Mouse (Mus musculus) heart, embryonic 13.5 days (tissue): ENCODE measurements around the gene Klhl36. TPM values are rescaled to one million over a fixed set of nuclear protein-coding genes. Genes with fewer than 3 reads are reported as not detected.
A peak's percentile ranks its signal among the peaks of the same experiment; 100 is the strongest.

ENCODE experiments used
- ATAC-seq: fragments of 200-750 bp; cut with Nextera tagmentation; 2 replicates; pipeline ENCODE4 v1.8.0; 2017; ENCODE audit warnings: moderate TSS enrichment; ENCODE audit not compliant: insufficient number of reproducible peaks, low FRiP score, low TSS enrichment; ENCODE audit errors: extremely low read depth
- H3K27ac ChIP-seq: fragments of 300-500 bp; sonication (generic); replicated peaks from 2 replicates; pipeline ENCODE4 v1.5.1; 2015; ENCODE audit warnings: moderate library complexity, mild to moderate bottlenecking, inconsistent platforms
- H3K27me3 ChIP-seq: fragments of 300-500 bp; sonication (generic); replicated peaks from 2 replicates; pipeline ENCODE4 v1.6.1; 2015; ENCODE audit warnings: mild to moderate bottlenecking, inconsistent platforms
- H3K36me3 ChIP-seq: fragments of 300-500 bp; sonication (generic); 2 replicates; pipeline ENCODE4 v1.6.1; 2015; ENCODE audit warnings: mild to moderate bottlenecking, inconsistent platforms
- H3K4me1 ChIP-seq: fragments of 300-500 bp; sonication (generic); 2 replicates; pipeline ENCODE4 v1.6.1; 2015; ENCODE audit warnings: inconsistent platforms
- H3K4me2 ChIP-seq: fragments of 300-500 bp; sonication (generic); 2 replicates; pipeline ENCODE4 v1.6.1; 2015; ENCODE audit warnings: inconsistent platforms, mild to moderate bottlenecking, moderate library complexity
- H3K4me3 ChIP-seq: fragments of 300-500 bp; sonication (generic); 2 replicates; pipeline ENCODE4 v1.5.1; 2015; ENCODE audit warnings: moderate library complexity, mild to moderate bottlenecking, inconsistent platforms
- H3K9ac ChIP-seq: fragments of 300-500 bp; sonication (generic); 2 replicates; pipeline ENCODE4 v1.6.1; 2015; ENCODE audit warnings: inconsistent platforms, mild to moderate bottlenecking, moderate library complexity
- H3K9me3 ChIP-seq: fragments of 300-500 bp; sonication (generic); 2 replicates; pipeline ENCODE4 v1.6.1; 2016; ENCODE audit warnings: inconsistent platforms
- WGBS: fragments of 180-500 bp; shearing (Covaris S2); methylation state at CpG from one replicate; pipeline ENCODE4 v1.1.7; 2015; ENCODE audit warnings: mixed read lengths; 5-methylcytosine and 5-hydroxymethylcytosine counted together
- polyA plus RNA-seq: library from polyadenylated mRNA; unstranded; fragments of >200 nt; fragmentation: Nextera tagmentation; extraction: Ambion mirVana; gene quantifications from 2 replicates; pipeline ENCODE4 v1.2.1, GENCODE M21; 2015

The Klhl36 gene
- polyA plus RNA-seq, 1 experiment from 2014 or later: 10.1 TPM

DNA sequence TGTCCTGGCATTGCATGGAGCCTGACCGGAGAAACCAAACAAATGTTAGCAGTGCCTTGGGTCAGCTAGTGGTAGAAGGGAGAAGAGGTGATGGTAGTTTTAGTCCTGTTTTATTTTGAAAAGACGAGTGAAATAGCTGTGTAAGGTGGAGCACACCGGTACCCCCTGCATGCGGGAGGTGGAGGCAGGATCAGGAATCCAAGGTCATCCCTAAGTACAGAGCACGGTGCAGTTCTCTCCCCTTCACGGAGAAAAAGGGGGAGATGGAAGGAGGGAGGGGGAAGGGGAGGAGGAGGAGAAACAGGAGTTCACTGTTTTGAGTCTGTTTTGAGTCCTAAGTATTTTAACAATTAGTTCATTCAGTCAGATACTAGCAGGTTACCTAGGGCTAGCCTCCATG is 50.6 kb downstream of the Klhl36 start:
- H3K4me3 ChIP-seq: peak overlapping the region; percentile 89
- ATAC-seq: no peak
- peak overlapping the region; percentile 95 for H3K4me2 ChIP-seq
- peak overlapping the region; percentile 96 for H3K9ac ChIP-seq
- H3K27me3 ChIP-seq: no peaks in the 10 kb centered on the region
- H3K27ac ChIP-seq: no peak overlapping the region
- no peaks in the 10 kb centered on the region for H3K9me3 ChIP-seq
- H3K36me3 ChIP-seq: no peaks in the 10 kb centered on the region
- 40% methylated on average over 6 of the region's 6 CpGs for WGBS
- H3K4me1 ChIP-seq: peaks cover 68% of the 10 kb centered on the region

DNA sequence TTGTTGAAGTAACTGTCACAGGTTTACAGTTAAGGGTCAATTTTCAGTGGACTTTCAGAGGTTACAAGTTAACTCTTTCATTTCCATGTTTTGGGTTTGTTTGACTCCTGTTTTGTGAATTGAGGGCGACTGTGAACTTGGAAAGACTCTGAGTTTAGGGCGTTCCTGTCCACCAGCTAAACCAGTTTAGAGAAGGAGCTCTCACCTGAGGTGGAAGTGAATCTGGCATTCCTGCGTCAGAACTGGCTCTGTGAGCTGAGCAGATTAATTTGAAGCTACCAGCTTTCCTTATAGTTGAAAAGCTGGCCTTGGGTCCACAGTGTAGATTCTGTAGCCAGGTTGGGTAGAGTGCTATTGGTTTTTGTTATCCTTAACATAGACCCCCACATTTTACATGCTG is 51.1 kb downstream of the Klhl36 start:
- Histone ChIP-seq H3K27ac (no peak overlapping the region), H3K27me3 (no peaks in the 10 kb centered on the region), H3K4me1 (peaks cover 73% of the 10 kb centered on the region), H3K4me3 (0 out of 2 replicates have a peak overlapping the region, but pooled peaks have one; percentile 89), H3K4me2 (peak overlapping the region; percentile 95), H3K9me3 (no peaks in the 10 kb centered on the region), H3K9ac (peak overlapping the region; percentile 96; the same call in 1 of the 2 replicates), H3K36me3 (no peaks in the 10 kb centered on the region)
- 74% methylated on average over 3 of the region's 3 CpGs for WGBS
- no peak for ATAC-seq

DNA sequence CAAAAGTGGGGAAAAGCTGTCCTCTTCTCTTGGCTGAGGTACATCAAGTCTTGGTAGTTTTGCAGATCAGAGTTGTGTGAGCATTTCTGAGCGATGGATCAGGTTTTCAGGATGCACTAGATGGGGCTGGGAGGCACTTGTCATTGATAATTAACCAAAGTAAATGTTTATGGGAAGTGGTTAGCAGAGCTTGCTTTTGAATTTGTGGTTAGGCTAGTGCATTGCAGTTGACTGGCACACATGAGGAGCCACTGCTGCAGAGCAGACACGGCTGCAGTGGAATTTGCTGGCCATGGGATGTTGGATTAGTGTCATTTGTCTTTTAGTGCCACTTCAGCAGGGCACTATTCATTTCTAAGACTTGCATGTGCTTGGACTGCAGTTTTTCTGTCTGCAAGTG is 52.1 kb downstream of the Klhl36 start:
- no peak overlapping the region for H3K4me3 ChIP-seq
- no peaks in the 10 kb centered on the region for H3K27me3 ChIP-seq
- WGBS: 53% methylated on average over 2 of the region's 2 CpGs
- ATAC-seq: no peak
- no peak overlapping the region for H3K27ac ChIP-seq
- peak overlapping the region; percentile 95; the same call in 1 of the 2 replicates for H3K4me2 ChIP-seq
- H3K36me3 ChIP-seq: peaks cover 7% of the 10 kb centered on the region
- H3K9ac ChIP-seq: no peak overlapping the region; the same call in 1 of the 2 replicates
- no peaks in the 10 kb centered on the region for H3K9me3 ChIP-seq
- H3K4me1 ChIP-seq: peaks cover 78% of the 10 kb centered on the region

DNA sequence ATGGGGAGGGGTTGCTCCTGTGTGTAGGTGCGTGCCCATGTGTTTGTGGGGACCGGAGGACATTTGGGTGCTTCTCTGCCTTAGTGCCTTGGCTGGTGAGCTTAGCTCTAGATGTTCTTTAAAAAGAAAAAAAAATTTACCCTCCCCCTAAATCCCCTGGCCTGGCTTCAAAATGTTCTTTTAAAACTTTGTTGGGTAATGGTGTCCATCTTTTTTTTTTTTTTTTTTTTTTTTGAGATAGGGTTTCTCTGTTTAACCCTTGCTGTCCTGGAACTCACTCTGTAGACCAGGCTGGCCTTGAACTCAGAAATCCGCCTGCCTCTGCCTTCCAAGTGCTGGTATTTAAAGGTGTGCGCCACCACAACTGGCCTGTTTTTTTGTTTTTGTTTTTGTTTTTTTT is 53.2 kb downstream of the Klhl36 start:
- WGBS: 82% methylated on average over 4 of the region's 4 CpGs
- Histone ChIP-seq H3K9me3 (no peaks in the 10 kb centered on the region), H3K27ac (no peak overlapping the region), H3K4me3 (no peak overlapping the region), H3K36me3 (peaks cover 10% of the 10 kb centered on the region), H3K4me2 (no peak overlapping the region), H3K27me3 (no peaks in the 10 kb centered on the region), H3K4me1 (peaks cover 74% of the 10 kb centered on the region), H3K9ac (no peak overlapping the region)
- no peak for ATAC-seq

DNA sequence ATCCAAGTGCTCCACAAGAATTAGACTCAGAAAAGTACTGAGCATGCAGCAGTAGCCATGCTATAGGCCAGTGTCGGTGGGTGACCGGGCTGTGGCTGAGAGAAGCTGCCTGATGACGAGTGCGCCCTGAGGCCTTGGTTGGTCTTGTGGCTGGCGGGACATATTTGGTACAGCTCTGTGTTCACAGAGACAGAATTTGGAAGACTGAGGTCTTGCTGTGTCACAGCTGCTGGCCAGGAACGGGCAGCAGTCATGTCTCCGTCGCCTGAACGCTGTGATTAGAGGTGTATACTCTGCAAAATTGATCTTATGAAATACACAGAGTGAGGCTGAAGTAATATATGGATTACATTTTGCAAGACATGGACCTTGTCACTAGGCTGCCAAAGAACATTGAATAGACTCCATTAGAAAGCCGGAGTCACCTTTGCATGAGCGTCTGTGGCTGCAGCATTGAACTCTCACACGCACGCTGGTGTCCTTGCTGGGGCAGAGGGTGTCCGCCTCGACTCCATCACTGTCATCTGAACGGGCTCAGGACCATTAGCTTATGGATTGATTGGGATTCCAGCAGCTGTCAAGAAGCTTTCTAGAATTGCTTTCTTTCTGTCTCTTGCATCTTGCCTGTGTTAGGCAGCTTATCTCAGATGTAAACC is 54.3 kb downstream of the Klhl36 start:
- peak overlapping the region; percentile 50; the same call in 1 of the 2 replicates for H3K9ac ChIP-seq
- H3K4me1 ChIP-seq: peaks cover 75% of the 10 kb centered on the region

DNA sequence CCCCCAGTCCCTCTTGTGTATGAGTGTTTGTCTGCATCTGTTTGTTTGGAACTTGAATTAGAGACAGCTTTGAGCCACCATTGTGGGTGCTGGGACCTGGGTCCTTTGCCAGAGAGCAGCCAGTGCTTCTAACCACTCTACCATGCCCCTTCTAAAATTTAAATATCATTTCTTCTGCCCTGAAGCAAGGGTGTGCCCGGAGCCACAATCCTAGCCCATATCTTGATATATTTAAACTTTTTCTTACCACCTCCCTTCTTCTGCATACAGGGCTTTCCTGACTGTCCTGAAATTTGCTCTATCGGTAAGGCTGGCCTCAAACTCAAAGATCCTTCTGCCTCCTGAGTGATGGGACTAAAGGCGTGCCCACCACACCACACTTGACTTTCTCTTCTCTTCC is 55.3 kb downstream of the Klhl36 start:
- peak overlapping the region; percentile 20; the same call in 1 of the 2 replicates for H3K9ac ChIP-seq
- WGBS: 61% methylated on average over 3 of the region's 3 CpGs
- H3K27me3 ChIP-seq: no peaks in the 10 kb centered on the region
- H3K4me1 ChIP-seq: peaks cover 73% of the 10 kb centered on the region
- H3K4me3 ChIP-seq: no peak overlapping the region
- ATAC-seq: no peak
- peak overlapping the region; percentile 45; the same call in 1 of the 2 replicates for H3K27ac ChIP-seq
- H3K4me2 ChIP-seq: peak overlapping the region; percentile 17; the same call in 1 of the 2 replicates
- no peaks in the 10 kb centered on the region for H3K9me3 ChIP-seq
- H3K36me3 ChIP-seq: peaks cover 10% of the 10 kb centered on the region

More for the DNA sequence above, 54.3 kb downstream of the Klhl36 start:
- ATAC-seq: no peak
- H3K4me2 ChIP-seq: peak overlapping the region; percentile 32
- no peak overlapping the region for H3K27ac ChIP-seq
- WGBS: 57% methylated on average over 16 of the region's 16 CpGs
- H3K9me3 ChIP-seq: no peaks in the 10 kb centered on the region
- no peaks in the 10 kb centered on the region for H3K27me3 ChIP-seq
- no peak overlapping the region for H3K4me3 ChIP-seq
- H3K36me3 ChIP-seq: peaks cover 10% of the 10 kb centered on the region

DNA sequence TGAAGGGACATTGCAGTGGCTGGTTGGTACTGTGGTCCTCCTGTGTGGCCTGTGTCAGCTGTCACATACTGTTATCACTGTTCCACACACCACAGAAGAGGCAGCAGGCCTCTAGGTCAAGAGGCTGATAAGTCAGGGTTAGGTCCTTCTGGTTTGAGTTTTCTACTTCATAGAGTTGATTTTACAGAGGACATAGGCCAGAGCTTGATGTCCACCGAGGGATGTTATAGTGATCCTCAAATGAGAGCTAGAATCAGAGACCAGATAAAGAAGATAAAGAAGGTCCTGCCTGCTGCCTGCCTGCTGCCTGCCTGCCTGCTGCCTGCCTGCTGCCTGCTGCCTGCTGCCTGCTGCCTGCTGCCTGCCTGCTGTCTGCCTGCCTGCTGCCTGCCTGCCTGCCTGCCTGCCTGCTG is 56.1 kb downstream of the Klhl36 start:
- H3K4me2 ChIP-seq: peak overlapping the region; percentile 17; the same call in 1 of the 2 replicates
- H3K9me3 ChIP-seq: no peaks in the 10 kb centered on the region
- no peak overlapping the region for H3K4me3 ChIP-seq
- peaks cover 10% of the 10 kb centered on the region for H3K36me3 ChIP-seq
- peaks cover 67% of the 10 kb centered on the region for H3K4me1 ChIP-seq
- H3K27me3 ChIP-seq: no peaks in the 10 kb centered on the region
- ATAC-seq: peak; percentile 74; the same call in 1 of the 2 replicates
- WGBS: 7% methylated on average over 1 of the region's 1 CpGs
- no peak overlapping the region for H3K9ac ChIP-seq
- peak overlapping the region; percentile 45 for H3K27ac ChIP-seq

DNA sequence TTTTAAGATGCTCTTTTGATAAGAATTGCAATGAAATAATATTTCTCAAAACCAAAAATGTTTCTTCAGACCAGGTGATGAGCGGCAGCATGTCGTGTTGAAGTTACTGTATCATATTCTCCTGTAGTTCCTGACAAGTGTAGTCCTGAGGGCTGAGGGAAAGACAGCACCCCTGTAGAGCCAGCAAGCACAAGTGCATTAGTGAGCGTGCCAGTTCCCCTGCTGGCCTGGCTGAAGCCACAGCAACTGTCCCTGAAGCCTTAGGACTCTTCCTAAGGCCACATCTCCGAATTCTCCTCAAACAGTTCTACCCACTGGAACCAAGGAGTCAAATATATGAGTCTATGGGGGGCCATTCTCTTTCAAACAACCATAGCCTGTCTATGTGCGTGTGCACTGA is 61.2 kb downstream of the Klhl36 start:
- peaks cover 13% of the 10 kb centered on the region for H3K36me3 ChIP-seq
- no peak overlapping the region for H3K4me3 ChIP-seq
- no peak overlapping the region for H3K4me2 ChIP-seq
- no peak overlapping the region for H3K27ac ChIP-seq
- H3K9ac ChIP-seq: no peak overlapping the region
- no peaks in the 10 kb centered on the region for H3K27me3 ChIP-seq
- H3K9me3 ChIP-seq: no peaks in the 10 kb centered on the region
- WGBS: 90% methylated on average over 5 of the region's 5 CpGs
- H3K4me1 ChIP-seq: peaks cover 64% of the 10 kb centered on the region
- ATAC-seq: no peak

DNA sequence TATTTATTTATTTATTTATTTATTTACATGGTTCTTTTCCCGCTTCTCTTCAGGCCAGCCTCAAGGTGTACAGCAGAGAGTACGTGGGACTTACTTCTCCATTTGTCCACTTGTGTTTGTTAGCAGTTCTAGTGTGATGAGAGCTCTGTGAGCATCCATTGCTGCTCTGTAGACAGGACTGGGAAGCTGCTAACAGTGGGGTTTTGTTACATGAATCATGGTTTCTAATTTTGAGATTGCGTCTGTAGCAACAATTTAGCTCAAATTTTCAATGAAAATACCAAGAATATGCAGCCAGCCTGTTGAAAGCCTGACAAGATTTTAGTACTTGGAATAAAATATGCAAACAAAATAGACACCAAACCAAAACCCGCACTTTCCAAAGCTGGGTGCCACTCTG is 63.4 kb downstream of the Klhl36 start:
- no peak overlapping the region for H3K9ac ChIP-seq
- WGBS: 86% methylated on average over 4 of the region's 4 CpGs
- ATAC-seq: no peak
- H3K27ac ChIP-seq: peak overlapping the region; percentile 54; the same call in 1 of the 2 replicates
- H3K4me1 ChIP-seq: peaks cover 73% of the 10 kb centered on the region
- no peaks in the 10 kb centered on the region for H3K27me3 ChIP-seq
- peaks cover 3% of the 10 kb centered on the region; the same call in 1 of the 2 replicates for H3K36me3 ChIP-seq
- no peaks in the 10 kb centered on the region for H3K9me3 ChIP-seq
- H3K4me2 ChIP-seq: no peak overlapping the region
- no peak overlapping the region for H3K4me3 ChIP-seq

DNA sequence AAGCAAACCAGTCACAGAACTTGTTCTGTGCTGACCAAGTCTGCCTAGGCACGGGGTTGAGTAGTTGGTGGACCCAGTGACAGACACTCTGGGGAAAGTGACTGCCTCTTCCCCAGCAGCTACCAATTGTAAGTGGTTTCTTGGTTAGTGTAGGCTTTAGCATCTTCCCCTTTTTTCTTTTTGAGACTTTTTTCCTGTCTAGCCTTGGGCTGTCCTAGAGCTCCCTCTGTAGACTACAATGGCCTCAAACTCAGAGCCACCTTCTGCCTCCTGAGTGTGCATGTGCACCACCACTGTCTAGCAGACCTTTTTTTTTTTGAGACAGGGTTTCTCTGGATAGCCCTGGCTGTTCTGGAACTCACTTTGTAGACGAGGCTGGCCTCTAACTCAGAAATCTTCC is 64.4 kb downstream of the Klhl36 start:
- ATAC-seq: no peak
- Histone ChIP-seq H3K4me1 (peaks cover 79% of the 10 kb centered on the region), H3K9ac (0 out of 2 replicates have a peak overlapping the region, but pooled peaks have one; percentile 14), H3K4me2 (no peak overlapping the region), H3K4me3 (no peak overlapping the region), H3K27ac (0 out of 2 replicates have a peak overlapping the region, but pooled peaks have one; percentile 54), H3K27me3 (no peaks in the 10 kb centered on the region), H3K9me3 (no peaks in the 10 kb centered on the region), H3K36me3 (peaks cover 3% of the 10 kb centered on the region; the same call in 1 of the 2 replicates)
- WGBS: 62% methylated on average over 2 of the region's 2 CpGs
